Mouse (Mus musculus): ENCODE measurements at regions not wholly inside any gene's neighbourhood (a gene's known extent, or its start where the extent isn't known, plus 50 kb on each side); places are given as distances from the start of the nearest gene placed in this dataset.
A peak's percentile ranks its signal among the peaks of the same experiment; 100 is the strongest.

- H3K27ac ChIP-seq (replicated peaks): no peak overlapping the region
- H3K4me2 ChIP-seq: no peak overlapping the region
- no peaks in the 10 kb centered on the region for H3K36me3 ChIP-seq
- ATAC-seq (ENCODE audit: low FRiP score, low read depth): no peak
- 11% methylated on average over 13 of the region's 13 CpGs for WGBS
- no peaks in the 10 kb centered on the region for H3K27me3 ChIP-seq
- 0 out of 2 replicates have a peak, but pooled peaks cover 2% of the 10 kb centered on the region for H3K4me1 ChIP-seq (replicated peaks)
- no peaks in the 10 kb centered on the region for H3K9me3 ChIP-seq
- no peak overlapping the region for H3K9ac ChIP-seq
- no peak overlapping the region for H3K4me3 ChIP-seq
Measured at GRCm38 (mm10) chr5:120034499-120035077, 81.7 kb upstream of the Rbm19 start.

GRCm38 (mm10) chr5:120035251-120035650 lies 81.0 kb upstream of the Rbm19 start:
- H3K4me1 ChIP-seq (replicated peaks): 0 out of 2 replicates have a peak, but pooled peaks cover 2% of the 10 kb centered on the region
- no peak overlapping the region for H3K4me3 ChIP-seq
- H3K4me2 ChIP-seq: no peak overlapping the region
- no peak for ATAC-seq (ENCODE audit: low FRiP score, low read depth)
- H3K9me3 ChIP-seq: no peaks in the 10 kb centered on the region
- no peak overlapping the region for H3K27ac ChIP-seq (replicated peaks)
- H3K9ac ChIP-seq: no peak overlapping the region
- no peaks in the 10 kb centered on the region for H3K27me3 ChIP-seq
- 77% methylated on average over 3 of the region's 3 CpGs for WGBS
- H3K36me3 ChIP-seq: no peaks in the 10 kb centered on the region

- no peak for ATAC-seq (ENCODE audit: low FRiP score, low read depth)
- Histone ChIP-seq H3K4me2 (no peak overlapping the region), H3K4me1 (replicated peaks) (0 out of 2 replicates have a peak, but pooled peaks cover 2% of the 10 kb centered on the region), H3K4me3 (no peak overlapping the region), H3K9me3 (no peaks in the 10 kb centered on the region), H3K36me3 (no peaks in the 10 kb centered on the region), H3K27me3 (no peaks in the 10 kb centered on the region), H3K9ac (no peak overlapping the region), H3K27ac (replicated peaks) (no peak overlapping the region)
- 94% methylated on average over 3 of the region's 3 CpGs for WGBS
Measured at GRCm38 (mm10) chr5:120037806-120038205, 78.5 kb upstream of the Rbm19 start.

- no peak overlapping the region for H3K9ac ChIP-seq
- ATAC-seq (ENCODE audit: low FRiP score, low read depth): no peak
- H3K36me3 ChIP-seq: no peaks in the 10 kb centered on the region
- H3K4me1 ChIP-seq (replicated peaks): no peaks in the 10 kb centered on the region
- no peaks in the 10 kb centered on the region for H3K27me3 ChIP-seq
- no peak overlapping the region for H3K27ac ChIP-seq (replicated peaks)
- no peak overlapping the region for H3K4me3 ChIP-seq
- H3K4me2 ChIP-seq: no peak overlapping the region
- no peaks in the 10 kb centered on the region for H3K9me3 ChIP-seq
- WGBS: 91% methylated on average over 4 of the region's 4 CpGs
Measured at GRCm38 (mm10) chr5:120043786-120044185, 72.5 kb upstream of the Rbm19 start.

- H3K4me1 ChIP-seq (replicated peaks): peaks cover 7% of the 10 kb centered on the region; the same call in 1 of the 2 replicates
- 89% methylated on average over 7 of the region's 7 CpGs for WGBS
- H3K9ac ChIP-seq: no peak overlapping the region
- H3K27ac ChIP-seq (replicated peaks): no peak overlapping the region
- no peaks in the 10 kb centered on the region for H3K9me3 ChIP-seq
- H3K4me3 ChIP-seq: no peak overlapping the region
- no peaks in the 10 kb centered on the region for H3K27me3 ChIP-seq
- ATAC-seq (ENCODE audit: low FRiP score, low read depth): no peak
- no peak overlapping the region for H3K4me2 ChIP-seq
- H3K36me3 ChIP-seq: no peaks in the 10 kb centered on the region
Measured at GRCm38 (mm10) chr5:120049063-120049781, 67.0 kb upstream of the Rbm19 start.

GRCm38 (mm10) chr5:120050728-120051436 lies 65.4 kb upstream of the Rbm19 start:
- Histone ChIP-seq H3K27me3 (no peaks in the 10 kb centered on the region), H3K4me1 (replicated peaks) (peaks cover 7% of the 10 kb centered on the region; the same call in 1 of the 2 replicates), H3K27ac (replicated peaks) (peak overlapping the region; percentile 39), H3K4me2 (no peak overlapping the region), H3K36me3 (no peaks in the 10 kb centered on the region), H3K9me3 (no peaks in the 10 kb centered on the region), H3K4me3 (no peak overlapping the region), H3K9ac (no peak overlapping the region)
- 59% methylated on average over 8 of the region's 8 CpGs for WGBS
- ATAC-seq (ENCODE audit: low FRiP score, low read depth): no peak

GRCm38 (mm10) chr5:120054498-120055167 lies 61.6 kb upstream of the Rbm19 start:
- Histone ChIP-seq H3K4me3 (no peak overlapping the region), H3K27ac (replicated peaks) (no peak overlapping the region), H3K9me3 (no peaks in the 10 kb centered on the region), H3K36me3 (no peaks in the 10 kb centered on the region), H3K9ac (no peak overlapping the region), H3K27me3 (no peaks in the 10 kb centered on the region), H3K4me2 (no peak overlapping the region), H3K4me1 (replicated peaks) (peaks cover 7% of the 10 kb centered on the region; the same call in 1 of the 2 replicates)
- ATAC-seq (ENCODE audit: low FRiP score, low read depth): no peak
- 78% methylated on average over 5 of the region's 5 CpGs for WGBS
